Comparison of ENCODE assay signal across 16 mouse cellular contexts in the genomic region with DNA sequence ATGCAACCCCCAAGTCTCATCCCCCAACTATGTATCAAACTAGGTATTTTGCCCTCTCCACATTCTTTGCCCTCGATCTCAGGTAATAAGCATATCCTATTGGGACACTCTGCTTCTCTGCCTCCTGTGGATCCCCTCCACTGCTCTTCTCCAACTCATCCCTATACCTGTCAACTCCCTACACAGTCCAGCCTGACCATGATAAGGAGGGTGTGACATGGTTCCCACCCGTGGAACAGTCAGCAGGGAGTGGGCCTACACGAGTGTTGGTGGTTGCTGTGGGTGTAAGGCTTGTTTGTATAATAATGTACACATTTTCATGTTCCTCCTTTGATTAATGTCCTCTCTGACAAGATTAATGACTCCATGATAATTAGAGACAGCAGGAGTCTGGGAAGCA.
"Had no signal": no experiment of that assay in that cellular context is flagged by ENCODE, and none has a peak within 500 bp of the region (broad histone marks: within the 10 kb centered on the region; RNA-seq: fewer than 3 reads in every experiment).

No protein-coding gene starts in this region.

- H3K4me1 ChIP-seq: kidney, embryonic 15.5 days; limb, embryonic 12.5 days; lung, embryonic 15.5 days; midbrain, embryonic 12.5 days; neural tube, embryonic 13.5 days; stomach, embryonic 15.5 days had no signal

- H3K9ac ChIP-seq: kidney, embryonic 15.5 days; limb, embryonic 12.5 days; lung, embryonic 15.5 days; midbrain, embryonic 12.5 days; neural tube, embryonic 13.5 days; stomach, embryonic 15.5 days had no signal

- ATAC-seq: intestine, embryonic 16.5 days; midbrain, embryonic 16.5 days had no signal

- H3K4me2 ChIP-seq: kidney, embryonic 15.5 days; limb, embryonic 12.5 days; lung, embryonic 15.5 days; midbrain, embryonic 12.5 days; neural tube, embryonic 13.5 days; stomach, embryonic 15.5 days had no signal

- H3K4me3 ChIP-seq: kidney, embryonic 15.5 days; limb, embryonic 12.5 days; lung, embryonic 15.5 days; megakaryocyte, embryonic 14.5 days; midbrain, embryonic 12.5 days; neural tube, embryonic 13.5 days; stomach, embryonic 15.5 days had no signal

- DNase-seq: kidney, adult 2 months; kidney, postnatal 14 days; layer of hippocampus, postnatal 36 days; lung, postnatal 14 days; right cerebral cortex, postnatal 14 days; thymus, postnatal 36 days had no signal

- H3K36me3 ChIP-seq: kidney, embryonic 15.5 days; limb, embryonic 12.5 days; lung, embryonic 15.5 days; midbrain, embryonic 12.5 days; neural tube, embryonic 13.5 days; stomach, embryonic 15.5 days had no signal

- H3K27me3 ChIP-seq: kidney, embryonic 15.5 days; limb, embryonic 12.5 days; lung, embryonic 15.5 days; megakaryocyte, embryonic 14.5 days; midbrain, embryonic 12.5 days; neural tube, embryonic 13.5 days; stomach, embryonic 15.5 days had no signal

- H3K27ac ChIP-seq: kidney, embryonic 15.5 days; limb, embryonic 12.5 days; lung, embryonic 15.5 days; macrophage; midbrain, embryonic 12.5 days; neural tube, embryonic 13.5 days; stomach, embryonic 15.5 days had no signal

- H3K9me3 ChIP-seq: kidney, embryonic 15.5 days; limb, embryonic 12.5 days; lung, embryonic 15.5 days; megakaryocyte, embryonic 14.5 days; midbrain, embryonic 12.5 days; neural tube, embryonic 13.5 days; stomach, embryonic 15.5 days had no signal
